Mouse (Mus musculus) midbrain, embryonic 14.5 days (tissue): ENCODE measurements at regions not wholly inside any gene's neighbourhood (a gene's known extent, or its start where the extent isn't known, plus 50 kb on each side); places are given as distances from the start of the nearest gene placed in this dataset.
A peak's percentile ranks its signal among the peaks of the same experiment; 100 is the strongest.

ENCODE experiments used
- ATAC-seq: fragments of 200-750 bp; cut with Nextera tagmentation; 2 replicates; pipeline ENCODE4 v1.8.0; 2017; ENCODE audit warnings: moderate number of reproducible peaks, moderate library complexity; ENCODE audit not compliant: low FRiP score, low TSS enrichment
- DNase-seq: peaks from one replicate; pipeline ENCODE4 v3.0.0-alpha.2; 2015
- H3K27ac ChIP-seq: fragments of 300-500 bp; sonication (generic); replicated peaks from 2 replicates; pipeline ENCODE4 v1.5.1; 2014; ENCODE audit warnings: mild to moderate bottlenecking, low read depth, low read length, moderate library complexity
- H3K27me3 ChIP-seq: fragments of 300-500 bp; sonication (generic); 2 replicates; pipeline ENCODE4 v1.6.1; 2014; ENCODE audit warnings: low read length, control low read depth, mixed read lengths; ENCODE audit not compliant: control insufficient read depth, insufficient read depth
- H3K36me3 ChIP-seq: fragments of 300-500 bp; sonication (generic); 2 replicates; pipeline ENCODE4 v1.6.1; 2014; ENCODE audit warnings: low read length, control low read depth; ENCODE audit not compliant: control insufficient read depth, insufficient read depth
- H3K4me1 ChIP-seq: fragments of 300-500 bp; sonication (generic); 2 replicates; pipeline ENCODE4 v1.6.1; 2014; ENCODE audit warnings: mild to moderate bottlenecking, antibody characterized with exemption, low read length, control low read depth; ENCODE audit not compliant: control insufficient read depth, insufficient read depth
- H3K4me2 ChIP-seq: fragments of 300-500 bp; sonication (generic); 2 replicates; pipeline ENCODE4 v1.6.1; 2014; ENCODE audit warnings: mild to moderate bottlenecking, low read length, moderate library complexity
- H3K4me3 ChIP-seq: fragments of 300-500 bp; sonication (generic); replicated peaks from 2 replicates; pipeline ENCODE4 v1.5.1; 2014; ENCODE audit warnings: low read depth, low read length
- H3K9ac ChIP-seq: fragments of 300-500 bp; sonication (generic); replicated peaks from 2 replicates; pipeline ENCODE4 v1.6.1; 2014; ENCODE audit warnings: mild to moderate bottlenecking, low read length, moderate library complexity
- H3K9me3 ChIP-seq: fragments of 300-500 bp; sonication (generic); 2 replicates; pipeline ENCODE4 v1.6.1; 2016; ENCODE audit warnings: low read length, control low read depth, mixed read lengths; ENCODE audit not compliant: control insufficient read depth
- WGBS: fragments of 180-500 bp; shearing (Covaris S2); extraction: QIAGEN DNeasy Blood & Tissue Kit; methylation state at CpG from one replicate; pipeline ENCODE4 v1.1.7; 2014; 5-methylcytosine and 5-hydroxymethylcytosine counted together

- no peaks in the 10 kb centered on the region for H3K9me3 ChIP-seq
- DNase-seq (peak; percentile 53), ATAC-seq (peak; percentile 31; the same call in 1 of the 2 replicates)
- peaks cover 11% of the 10 kb centered on the region for H3K4me1 ChIP-seq
- H3K4me2 ChIP-seq = no peak overlapping the region
- H3K27ac ChIP-seq = peak overlapping the region; percentile 47
- H3K9ac ChIP-seq = no peak overlapping the region
- H3K36me3 ChIP-seq = no peaks in the 10 kb centered on the region
- WGBS = 35% methylated on average over 8 of the region's 8 CpGs
- H3K4me3 ChIP-seq = no peak overlapping the region
- H3K27me3 ChIP-seq = no peaks in the 10 kb centered on the region
Observed at GRCm38 (mm10) chr10:126070984-126071713, 105.2 kb downstream of the Lrig3 start.

- Histone ChIP-seq H3K9me3 (no peaks in the 10 kb centered on the region), H3K27ac (no peak overlapping the region)
- DNase-seq = no peak
Observed at GRCm38 (mm10) chr10:126071714-126072057, 105.7 kb downstream of the Lrig3 start.

GRCm38 (mm10) chr10:126077313-126077966 is 111.5 kb downstream of the Lrig3 start:
- WGBS = 89% methylated on average over 1 of the region's 1 CpGs
- ATAC-seq (no peak), DNase-seq (no peak)
- Histone ChIP-seq H3K9me3 (no peaks in the 10 kb centered on the region), H3K27me3 (no peaks in the 10 kb centered on the region), H3K4me1 (no peaks in the 10 kb centered on the region), H3K4me2 (no peak overlapping the region), H3K9ac (no peak overlapping the region), H3K27ac (no peak overlapping the region), H3K36me3 (no peaks in the 10 kb centered on the region), H3K4me3 (no peak overlapping the region)

More at GRCm38 (mm10) chr10:126071714-126072057, 105.7 kb downstream of the Lrig3 start:
- no peak overlapping the region for H3K9ac ChIP-seq
- H3K36me3 ChIP-seq = no peaks in the 10 kb centered on the region
- ATAC-seq = no peak
- peaks cover 11% of the 10 kb centered on the region for H3K4me1 ChIP-seq
- H3K4me2 ChIP-seq = no peak overlapping the region
- 26% methylated on average over 3 of the region's 3 CpGs for WGBS
- no peak overlapping the region for H3K4me3 ChIP-seq
- H3K27me3 ChIP-seq = no peaks in the 10 kb centered on the region

GRCm38 (mm10) chr10:126082576-126082975 is 116.6 kb downstream of the Lrig3 start:
- Histone ChIP-seq H3K4me1 (no peaks in the 10 kb centered on the region), H3K36me3 (no peaks in the 10 kb centered on the region), H3K9ac (no peak overlapping the region), H3K27me3 (no peaks in the 10 kb centered on the region), H3K27ac (no peak overlapping the region), H3K4me2 (no peak overlapping the region), H3K9me3 (no peaks in the 10 kb centered on the region), H3K4me3 (no peak overlapping the region)
- ATAC-seq (no peak), DNase-seq (peak; percentile 31)
- WGBS = 41% methylated on average over 11 of the region's 11 CpGs

GRCm38 (mm10) chr10:126086684-126087083 is 120.7 kb downstream of the Lrig3 start:
- DNase-seq = no peak
- Histone ChIP-seq H3K9ac (no peak overlapping the region), H3K4me2 (no peak overlapping the region), H3K36me3 (no peaks in the 10 kb centered on the region), H3K27ac (no peak overlapping the region), H3K9me3 (no peaks in the 10 kb centered on the region), H3K4me1 (no peaks in the 10 kb centered on the region), H3K4me3 (no peak overlapping the region), H3K27me3 (no peaks in the 10 kb centered on the region)
- ATAC-seq = no peak
- 85% methylated on average over 5 of the region's 5 CpGs for WGBS

- Histone ChIP-seq H3K4me3 (no peak overlapping the region), H3K4me1 (no peaks in the 10 kb centered on the region), H3K4me2 (no peak overlapping the region), H3K27me3 (no peaks in the 10 kb centered on the region), H3K9me3 (no peaks in the 10 kb centered on the region), H3K36me3 (no peaks in the 10 kb centered on the region), H3K9ac (no peak overlapping the region), H3K27ac (no peak overlapping the region)
- WGBS = 78% methylated on average over 16 of the region's 16 CpGs
- ATAC-seq = no peak
- DNase-seq = peak; percentile 20
Observed at GRCm38 (mm10) chr10:126094238-126094880, 128.4 kb downstream of the Lrig3 start.

- no peak overlapping the region for H3K4me2 ChIP-seq
- 93% methylated on average over 10 of the region's 10 CpGs for WGBS
- H3K9me3 ChIP-seq = no peaks in the 10 kb centered on the region
- no peak overlapping the region for H3K27ac ChIP-seq
- no peak for ATAC-seq
- no peaks in the 10 kb centered on the region for H3K4me1 ChIP-seq
- no peak overlapping the region for H3K4me3 ChIP-seq
- H3K36me3 ChIP-seq = no peaks in the 10 kb centered on the region
- no peak overlapping the region for H3K9ac ChIP-seq
- H3K27me3 ChIP-seq = no peaks in the 10 kb centered on the region
- DNase-seq = no peak
Observed at GRCm38 (mm10) chr10:126097896-126098295, 131.9 kb downstream of the Lrig3 start.

GRCm38 (mm10) chr10:126102876-126103275 is 136.9 kb downstream of the Lrig3 start:
- ATAC-seq (no peak), DNase-seq (no peak)
- no peak overlapping the region for H3K9ac ChIP-seq
- no peaks in the 10 kb centered on the region for H3K9me3 ChIP-seq
- no peak overlapping the region for H3K4me2 ChIP-seq
- WGBS = 84% methylated on average over 15 of the region's 15 CpGs
- H3K4me3 ChIP-seq = no peak overlapping the region
- no peaks in the 10 kb centered on the region for H3K36me3 ChIP-seq
- no peak overlapping the region for H3K27ac ChIP-seq
- H3K4me1 ChIP-seq = no peaks in the 10 kb centered on the region
- no peaks in the 10 kb centered on the region for H3K27me3 ChIP-seq
